Mouse (Mus musculus): Measurements from ENCODE around the gene Prtg. TPM values are rescaled to one million over a fixed set of nuclear protein-coding genes. Genes with fewer than 3 reads are reported as not detected.

Prtg gene
- polyA plus RNA-seq, 1 experiment from 2014 or later = 0.49 TPM

DNA sequence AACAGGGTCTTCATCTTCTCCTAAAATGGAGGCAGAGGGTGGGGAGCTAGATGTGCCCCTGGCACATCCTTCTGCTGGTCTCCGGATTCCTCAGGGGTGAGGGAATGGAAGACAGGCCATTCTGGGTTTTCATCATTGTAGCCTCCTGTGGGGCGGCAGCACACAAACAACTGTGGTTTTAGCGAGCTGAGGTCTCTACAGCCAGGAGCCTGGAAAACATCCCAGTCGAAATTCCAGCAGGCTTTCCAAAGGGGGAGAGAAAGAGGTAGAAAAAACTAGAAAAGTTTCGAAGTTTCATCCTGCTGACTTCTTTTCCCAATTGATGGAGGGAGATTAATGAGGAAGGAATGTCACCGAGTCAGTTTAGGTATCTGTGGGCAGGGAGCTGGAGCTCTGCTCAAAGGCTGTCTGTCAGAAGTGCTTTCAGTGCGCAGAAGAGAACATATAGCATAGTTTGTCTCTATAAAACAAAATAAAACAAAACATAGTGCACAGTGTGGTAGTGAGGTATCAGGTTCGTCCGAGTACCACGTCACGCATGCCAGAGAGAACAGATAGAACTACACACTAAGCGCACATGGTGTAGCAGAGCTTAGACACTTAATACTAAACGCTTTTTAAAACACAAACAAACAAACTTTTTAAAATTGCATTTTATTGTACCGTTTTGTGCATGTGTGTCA, 16.0 kb upstream of the Prtg start:
- no peak for ATAC-seq (ENCODE audit: low FRiP score, low read depth)
- Histone ChIP-seq H3K9me3 (no peaks in the 10 kb centered on the region), H3K4me1 (replicated peaks) (0 out of 2 replicates have a peak, but pooled peaks cover 5% of the 10 kb centered on the region), H3K9ac (no peak overlapping the region), H3K36me3 (no peaks in the 10 kb centered on the region), H3K4me2 (no peak overlapping the region), H3K4me3 (no peak overlapping the region), H3K27ac (replicated peaks) (no peak overlapping the region), H3K27me3 (no peaks in the 10 kb centered on the region)
- 54% methylated on average over 14 of the region's 14 CpGs for WGBS

- no peaks in the 10 kb centered on the region for H3K27me3 ChIP-seq
- WGBS = 31% methylated on average over 10 of the region's 10 CpGs
- no peak overlapping the region for H3K9ac ChIP-seq
- no peak overlapping the region for H3K27ac ChIP-seq (replicated peaks)
- H3K4me3 ChIP-seq = 0 out of 2 replicates have a peak overlapping the region, but pooled peaks have one; percentile 6
- no peak for ATAC-seq (ENCODE audit: low FRiP score, low read depth)
- no peaks in the 10 kb centered on the region for H3K9me3 ChIP-seq
- H3K4me2 ChIP-seq = peak overlapping the region; percentile 40
- no peaks in the 10 kb centered on the region for H3K36me3 ChIP-seq
- 0 out of 2 replicates have a peak, but pooled peaks cover 5% of the 10 kb centered on the region for H3K4me1 ChIP-seq (replicated peaks)
These were observed 15.5 kb upstream of the Prtg start for GRCm38 (mm10) chr9:72791213-72791582.

GRCm38 (mm10) chr9:72791681-72792080, 15.0 kb upstream of the Prtg start:
- Histone ChIP-seq H3K27ac (replicated peaks) (no peak overlapping the region), H3K36me3 (no peaks in the 10 kb centered on the region), H3K4me2 (peak overlapping the region; percentile 40), H3K9ac (no peak overlapping the region), H3K4me3 (0 out of 2 replicates have a peak overlapping the region, but pooled peaks have one; percentile 8), H3K9me3 (no peaks in the 10 kb centered on the region), H3K27me3 (no peaks in the 10 kb centered on the region), H3K4me1 (replicated peaks) (0 out of 2 replicates have a peak, but pooled peaks cover 5% of the 10 kb centered on the region)
- 8% methylated on average over 6 of the region's 6 CpGs for WGBS
- ATAC-seq (ENCODE audit: low FRiP score, low read depth) = no peak

DNA sequence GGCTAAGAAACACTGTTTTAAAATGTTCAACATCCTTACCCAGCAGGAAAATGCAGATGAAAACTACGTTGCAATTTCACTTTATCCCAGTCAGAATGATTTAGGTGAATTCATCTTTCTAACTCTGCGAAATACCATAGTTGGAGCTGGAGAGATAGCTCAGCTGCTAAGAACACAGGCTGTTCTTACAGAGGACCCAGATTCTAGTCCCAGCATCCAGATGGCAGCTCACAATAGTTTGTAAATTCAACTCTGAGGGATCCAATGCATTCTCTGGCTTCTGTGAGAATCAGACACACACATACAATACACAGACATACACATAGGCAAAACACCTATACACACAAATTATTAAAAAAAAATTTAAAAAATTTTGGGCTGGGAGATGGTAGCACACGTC, 11.4 kb upstream of the Prtg start:
- Histone ChIP-seq H3K4me1 (replicated peaks) (0 out of 2 replicates have a peak, but pooled peaks cover 5% of the 10 kb centered on the region), H3K27me3 (no peaks in the 10 kb centered on the region), H3K9me3 (no peaks in the 10 kb centered on the region), H3K9ac (no peak overlapping the region), H3K27ac (replicated peaks) (no peak overlapping the region), H3K36me3 (no peaks in the 10 kb centered on the region), H3K4me3 (no peak overlapping the region), H3K4me2 (no peak overlapping the region)
- WGBS = 89% methylated on average over 3 of the region's 3 CpGs
- no peak for ATAC-seq (ENCODE audit: low FRiP score, low read depth)

- Histone ChIP-seq H3K36me3 (no peaks in the 10 kb centered on the region), H3K9me3 (no peaks in the 10 kb centered on the region), H3K9ac (no peak overlapping the region), H3K4me1 (replicated peaks) (no peaks in the 10 kb centered on the region), H3K4me3 (no peak overlapping the region), H3K27ac (replicated peaks) (no peak overlapping the region), H3K27me3 (no peaks in the 10 kb centered on the region), H3K4me2 (no peak overlapping the region)
- no peak for ATAC-seq (ENCODE audit: low FRiP score, low read depth)
- 58% methylated on average over 9 of the region's 9 CpGs for WGBS
These were observed 9.5 kb upstream of the Prtg start for GRCm38 (mm10) chr9:72797136-72797621.

- H3K27me3 ChIP-seq = no peaks in the 10 kb centered on the region
These were observed 3.4 kb upstream of the Prtg start for GRCm38 (mm10) chr9:72803280-72803679.

GRCm38 (mm10) chr9:72806146-72806545, 528 bp upstream of the Prtg start:
- Histone ChIP-seq H3K4me2 (peak overlapping the region; percentile 97), H3K4me3 (peak overlapping the region; percentile 60; the same call in 1 of the 2 replicates), H3K9me3 (no peaks in the 10 kb centered on the region), H3K9ac (no peak overlapping the region), H3K36me3 (no peaks in the 10 kb centered on the region), H3K27ac (replicated peaks) (no peak overlapping the region), H3K4me1 (replicated peaks) (peaks cover 21% of the 10 kb centered on the region), H3K27me3 (no peaks in the 10 kb centered on the region)
- no peak for ATAC-seq (ENCODE audit: low FRiP score, low read depth)
- 3% methylated on average over 14 of the region's 14 CpGs for WGBS

More at GRCm38 (mm10) chr9:72803280-72803679, 3.4 kb upstream of the Prtg start:
- ATAC-seq (ENCODE audit: low FRiP score, low read depth) = no peak
- H3K27ac ChIP-seq (replicated peaks) = no peak overlapping the region
- H3K4me3 ChIP-seq = no peak overlapping the region
- 39% methylated on average over 4 of the region's 4 CpGs for WGBS
- H3K36me3 ChIP-seq = no peaks in the 10 kb centered on the region
- no peak overlapping the region for H3K9ac ChIP-seq
- no peaks in the 10 kb centered on the region for H3K9me3 ChIP-seq
- H3K4me1 ChIP-seq (replicated peaks) = peaks cover 18% of the 10 kb centered on the region
- H3K4me2 ChIP-seq = no peak overlapping the region

DNA sequence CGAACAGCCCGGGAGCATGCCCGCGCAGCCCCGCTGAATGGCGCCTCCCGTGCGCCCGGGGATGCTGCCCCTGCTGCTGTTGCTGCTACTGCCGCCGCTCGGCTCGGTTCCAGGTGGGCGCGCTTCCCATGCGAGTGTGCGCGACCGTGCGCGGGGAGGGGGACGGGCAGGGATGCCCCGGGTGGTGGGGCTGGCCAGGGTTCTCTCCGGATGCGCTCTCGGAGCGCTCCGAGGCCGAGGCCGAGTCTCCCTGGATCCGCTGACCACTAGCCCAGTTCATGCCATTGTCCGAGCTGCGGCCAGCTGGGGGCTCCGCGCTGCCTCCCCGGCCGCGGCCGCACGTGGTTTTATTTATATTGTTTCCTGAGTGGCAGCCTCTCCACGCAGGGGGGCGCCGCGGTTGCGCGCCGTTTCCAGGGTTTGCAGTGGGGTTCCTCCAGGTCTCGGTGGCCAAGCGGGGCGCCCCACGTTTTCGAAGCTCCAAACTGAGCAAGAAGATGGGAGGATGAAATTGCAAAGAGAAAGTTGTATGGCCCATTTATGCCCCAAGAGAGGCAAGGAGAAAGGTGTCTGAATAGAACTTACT, 839 bp downstream of the Prtg start:
- H3K4me2 ChIP-seq = peak overlapping the region; percentile 97

GRCm38 (mm10) chr9:72808176-72808575, 1.5 kb downstream of the Prtg start:
- Histone ChIP-seq H3K4me1 (replicated peaks) (peaks cover 25% of the 10 kb centered on the region), H3K9me3 (no peaks in the 10 kb centered on the region), H3K36me3 (no peaks in the 10 kb centered on the region), H3K4me2 (peak overlapping the region; percentile 97), H3K27me3 (peaks cover 7% of the 10 kb centered on the region; the same call in 1 of the 2 replicates), H3K9ac (no peak overlapping the region), H3K4me3 (peak overlapping the region; percentile 60), H3K27ac (replicated peaks) (no peak overlapping the region; the same call in 1 of the 2 replicates)
- ATAC-seq (ENCODE audit: low FRiP score, low read depth) = no peak
- WGBS = 2% methylated on average over 6 of the region's 6 CpGs

More for the DNA sequence above, 839 bp downstream of the Prtg start:
- H3K9ac ChIP-seq = peak overlapping the region; percentile 59
- H3K4me3 ChIP-seq = peak overlapping the region; percentile 60
- ATAC-seq (ENCODE audit: low FRiP score, low read depth) = peak; percentile 85
- H3K36me3 ChIP-seq = no peaks in the 10 kb centered on the region
- WGBS = under 1% methylated on average over 40 of the region's 52 CpGs
- no peaks in the 10 kb centered on the region for H3K9me3 ChIP-seq
- peaks cover 22% of the 10 kb centered on the region for H3K4me1 ChIP-seq (replicated peaks)
- H3K27me3 ChIP-seq = peaks cover 5% of the 10 kb centered on the region; the same call in 1 of the 2 replicates
- peak overlapping the region; percentile 68 for H3K27ac ChIP-seq (replicated peaks)

- 14% methylated on average over 3 of the region's 3 CpGs for WGBS
- H3K27me3 ChIP-seq = peaks cover 7% of the 10 kb centered on the region; the same call in 1 of the 2 replicates
- H3K9ac ChIP-seq = no peak overlapping the region
- no peak for ATAC-seq (ENCODE audit: low FRiP score, low read depth)
- no peaks in the 10 kb centered on the region for H3K36me3 ChIP-seq
- H3K4me2 ChIP-seq = peak overlapping the region; percentile 97; the same call in 1 of the 2 replicates
- H3K9me3 ChIP-seq = no peaks in the 10 kb centered on the region
- H3K4me1 ChIP-seq (replicated peaks) = peaks cover 25% of the 10 kb centered on the region
- no peak overlapping the region for H3K4me3 ChIP-seq
- no peak overlapping the region for H3K27ac ChIP-seq (replicated peaks)
These were observed 1.9 kb downstream of the Prtg start for GRCm38 (mm10) chr9:72808586-72808985.

DNA sequence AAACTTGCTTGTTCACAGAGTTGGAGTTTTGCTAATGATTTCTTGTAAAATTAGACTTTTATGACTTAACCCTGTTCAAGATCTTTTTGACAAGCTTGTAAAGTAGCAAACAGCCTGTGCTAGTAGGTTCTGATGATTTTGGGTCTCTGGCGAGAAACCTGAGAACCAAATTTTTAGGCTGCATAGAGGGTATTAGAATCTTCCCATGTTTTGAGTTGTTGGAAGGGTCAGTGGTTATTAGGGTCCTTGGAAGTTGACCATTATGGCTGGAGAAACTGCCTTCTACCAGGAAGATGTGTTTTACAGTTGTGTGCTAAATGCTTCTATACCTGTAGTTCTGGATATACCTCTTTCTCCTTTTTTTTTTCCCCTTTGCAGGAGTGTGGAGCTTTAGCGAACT, 2.4 kb downstream of the Prtg start:
- Histone ChIP-seq H3K27me3 (peaks cover 7% of the 10 kb centered on the region; the same call in 1 of the 2 replicates), H3K36me3 (no peaks in the 10 kb centered on the region), H3K9me3 (no peaks in the 10 kb centered on the region), H3K9ac (no peak overlapping the region), H3K4me3 (no peak overlapping the region), H3K4me2 (no peak overlapping the region), H3K4me1 (replicated peaks) (peaks cover 25% of the 10 kb centered on the region), H3K27ac (replicated peaks) (no peak overlapping the region)
- ATAC-seq (ENCODE audit: low FRiP score, low read depth) = no peak
- 48% methylated on average over 2 of the region's 2 CpGs for WGBS

GRCm38 (mm10) chr9:72810607-72811006, 3.9 kb downstream of the Prtg start:
- Histone ChIP-seq H3K27ac (replicated peaks) (no peak overlapping the region), H3K9me3 (no peaks in the 10 kb centered on the region), H3K9ac (no peak overlapping the region), H3K4me1 (replicated peaks) (peaks cover 25% of the 10 kb centered on the region), H3K4me2 (no peak overlapping the region), H3K4me3 (no peak overlapping the region), H3K36me3 (no peaks in the 10 kb centered on the region), H3K27me3 (peaks cover 7% of the 10 kb centered on the region; the same call in 1 of the 2 replicates)
- ATAC-seq (ENCODE audit: low FRiP score, low read depth) = no peak
- WGBS = 71% methylated on average over 5 of the region's 5 CpGs

Data from hindbrain, embryonic 15.5 days (tissue).